Mouse (Mus musculus) cerebellum, postnatal 25 days (tissue): ENCODE data around the gene Arl4d.

ENCODE experiments used
- DNase-seq, 2 experiments: peaks; one replicate each; pipeline ENCODE4 v3.0.0; 2021; ENCODE audit warnings: mixed read lengths in 2 of 2

The Arl4d gene

GRCm38 (mm10) chr11:101680634-101681325 is 15.4 kb downstream of the Arl4d start:
- no peak for DNase-seq

- DNase-seq = no peak
Observed at GRCm38 (mm10) chr11:101681968-101682367, 16.6 kb downstream of the Arl4d start.

GRCm38 (mm10) chr11:101682410-101682960 is 17.1 kb downstream of the Arl4d start:
- no peak for DNase-seq

GRCm38 (mm10) chr11:101687351-101688301 is 22.3 kb downstream of the Arl4d start:
- peak; percentile 50 to 62 for DNase-seq

GRCm38 (mm10) chr11:101689701-101690113 is 24.4 kb downstream of the Arl4d start:
- DNase-seq = no peak

- DNase-seq = no peak
Observed at GRCm38 (mm10) chr11:101690326-101690725, 25.0 kb downstream of the Arl4d start.

- peak; percentile 25 to 52 for DNase-seq
Observed at GRCm38 (mm10) chr11:101695906-101696661, 30.7 kb downstream of the Arl4d start.

- no peak for DNase-seq
Observed at GRCm38 (mm10) chr11:101697156-101697861, 32.0 kb downstream of the Arl4d start.

- DNase-seq = no peak
Observed at GRCm38 (mm10) chr11:101698114-101698513, 32.8 kb downstream of the Arl4d start.

- no peak for DNase-seq
Observed at GRCm38 (mm10) chr11:101699556-101699955, 34.2 kb downstream of the Arl4d start.

GRCm38 (mm10) chr11:101699991-101700390 is 34.6 kb downstream of the Arl4d start:
- no peak for DNase-seq

GRCm38 (mm10) chr11:101700446-101700845 is 35.1 kb downstream of the Arl4d start:
- DNase-seq = peak; percentile 21 to 37

- no peak for DNase-seq
Observed at GRCm38 (mm10) chr11:101704081-101704480, 38.7 kb downstream of the Arl4d start.

- DNase-seq = no peak
Observed at GRCm38 (mm10) chr11:101706764-101707448, 41.6 kb downstream of the Arl4d start.

GRCm38 (mm10) chr11:101708482-101708881 is 43.1 kb downstream of the Arl4d start:
- no peak for DNase-seq

- DNase-seq = no peak
Observed at GRCm38 (mm10) chr11:101712811-101713210, 47.5 kb downstream of the Arl4d start.

GRCm38 (mm10) chr11:101714012-101714411 is 48.7 kb downstream of the Arl4d start:
- DNase-seq = no peak
